Mouse (Mus musculus) heart, adult 9 months (tissue): ENCODE data around the gene 6330409D20Rik.

Source experiments
- DNase-seq, 2 experiments: peaks; one replicate each; pipeline ENCODE4 v3.0.0; 2022; ENCODE audit warnings: low spot score in 2 of 2

6330409D20Rik gene

GRCm38 (mm10) chr2:32740916-32741272 is at the start of gene 6330409D20Rik:
6330409D20Rik (minus strand) TSS chr2:32741016.
- no peak for DNase-seq

DNA sequence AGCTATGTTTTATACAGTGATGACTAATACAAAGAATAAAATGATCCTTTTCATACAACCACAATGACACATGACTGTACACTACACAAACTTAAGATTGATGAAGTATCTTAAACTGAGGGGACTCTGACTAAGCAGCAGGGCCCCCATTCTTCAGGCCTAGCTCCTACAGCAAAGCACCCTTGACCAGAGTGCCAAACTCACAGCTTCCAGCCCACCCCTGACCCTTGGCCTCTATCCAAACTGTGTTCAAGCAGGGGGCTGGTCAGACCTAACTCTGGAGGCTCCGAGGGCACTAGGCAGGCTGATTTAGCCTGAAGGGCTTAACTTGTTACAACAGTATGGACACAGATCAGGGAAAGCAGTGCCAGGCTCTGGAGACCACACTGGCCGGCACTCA is 47.8 kb upstream of the 6330409D20Rik start:
- DNase-seq: no peak

- DNase-seq: no peak
Observed at GRCm38 (mm10) chr2:32787176-32787575, 46.4 kb upstream of the 6330409D20Rik start.

GRCm38 (mm10) chr2:32784048-32784681 is 43.3 kb upstream of the 6330409D20Rik start, which contains the start of gene Cfap157:
Cfap157 (minus strand) TSS chr2:32784428.
- peak; percentile 58 to 70 for DNase-seq

- DNase-seq: no peak
Observed at GRCm38 (mm10) chr2:32781710-32782109, 40.9 kb upstream of the 6330409D20Rik start.

- DNase-seq: no peak
Observed at GRCm38 (mm10) chr2:32779714-32780113, 38.9 kb upstream of the 6330409D20Rik start.

DNA sequence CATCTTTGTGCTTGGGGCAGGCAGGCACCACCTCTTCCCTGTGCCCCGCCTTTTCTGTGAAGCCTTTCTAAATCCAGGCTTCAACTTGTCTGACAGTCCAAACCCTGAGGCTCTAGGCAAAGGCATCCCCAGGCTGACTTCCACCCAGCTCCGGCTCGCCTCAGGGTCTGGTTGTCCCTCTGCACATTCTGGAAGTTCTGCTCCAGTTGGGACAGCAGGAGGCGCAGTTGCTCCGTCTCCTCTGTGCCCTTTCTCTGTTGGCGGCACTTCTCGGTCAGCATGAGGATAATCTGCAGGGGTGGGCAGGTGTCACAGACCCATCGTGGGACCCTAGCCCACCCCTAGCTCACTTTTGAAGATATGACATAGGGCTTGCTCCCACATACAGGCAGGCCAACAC is 38.3 kb upstream of the 6330409D20Rik start:
- DNase-seq: peak; percentile 31 to 62

DNA sequence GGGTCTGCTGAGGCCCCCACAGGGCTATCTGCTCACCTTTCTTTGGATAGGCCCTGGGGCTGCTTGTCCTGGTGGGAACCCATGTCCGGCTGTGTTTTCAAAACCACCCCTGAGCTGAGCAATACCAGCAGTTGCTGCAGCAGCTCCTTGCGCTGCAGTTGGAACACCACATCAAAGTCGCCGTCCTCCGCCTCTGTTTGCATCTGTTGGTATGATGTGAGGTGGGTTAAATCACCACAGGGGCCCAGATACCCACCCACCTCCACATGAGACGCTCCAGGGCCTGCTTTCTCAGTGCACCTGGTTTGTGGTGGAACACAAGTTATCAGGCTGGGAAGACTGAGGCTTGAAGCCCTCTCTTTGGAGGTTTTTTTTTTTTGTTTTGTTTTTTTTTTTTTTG is 37.3 kb upstream of the 6330409D20Rik start:
- no peak for DNase-seq

DNA sequence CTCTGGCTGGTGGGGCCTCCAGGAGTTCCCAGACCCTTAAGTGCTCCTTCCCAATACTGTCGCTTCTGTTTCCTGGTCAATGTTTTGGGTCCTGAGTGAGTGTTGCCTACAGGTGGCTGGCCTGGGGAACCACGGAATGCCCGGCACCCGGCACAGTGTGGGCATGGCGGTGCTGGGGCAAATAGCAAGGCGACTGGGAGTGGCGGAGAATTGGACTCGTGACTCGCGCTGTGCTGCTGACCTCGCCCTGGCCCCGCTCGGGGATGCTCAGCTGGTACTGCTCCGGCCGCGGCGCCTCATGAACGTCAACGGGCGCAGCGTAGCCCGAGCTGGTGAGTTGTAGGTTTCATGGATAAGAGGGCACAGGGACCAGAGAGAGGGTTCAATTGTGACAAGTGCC is 35.4 kb upstream of the 6330409D20Rik start:
- DNase-seq: no peak

DNA sequence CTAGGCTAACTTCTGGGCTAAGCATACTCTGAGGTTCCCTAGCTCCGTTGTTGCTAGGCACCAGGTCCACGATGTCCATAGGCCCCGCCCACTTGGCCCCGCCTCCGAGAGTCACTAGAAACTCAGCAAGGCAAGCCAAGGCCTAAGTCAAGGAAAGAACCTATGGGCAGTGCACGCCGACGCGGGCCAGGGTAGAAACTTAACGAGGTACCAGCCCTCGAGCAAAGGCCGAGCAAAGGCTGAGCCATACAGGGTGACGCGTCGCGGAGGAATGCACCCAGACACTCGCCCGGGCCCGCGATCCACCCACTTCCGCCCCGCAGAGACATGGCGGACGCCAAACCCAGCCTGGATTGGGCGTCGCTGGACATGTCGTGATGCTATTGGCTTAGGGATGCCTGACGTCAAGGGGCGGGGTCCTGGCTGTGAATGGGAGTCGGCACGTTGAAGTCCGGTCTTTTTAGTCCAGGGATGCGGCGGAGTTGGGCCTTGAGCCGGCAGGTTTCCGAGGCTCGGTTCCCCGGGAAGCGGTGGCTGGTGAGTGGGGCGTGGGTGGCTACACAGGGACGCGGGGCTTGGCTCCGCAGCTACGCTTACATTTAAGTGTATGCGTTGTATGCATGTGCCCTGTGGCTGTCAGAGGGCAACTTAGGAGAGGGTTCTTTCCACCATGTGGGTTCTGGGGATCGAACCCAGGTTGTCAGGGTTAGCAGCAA is 34.7 kb upstream of the 6330409D20Rik start, which contains the start of the genes Ttc16 and Ptrh1:
Gene Ttc16, minus strand, starts transcription at position 275 of the 716 bp plus-strand sequence.
Gene Ptrh1, plus strand, starts transcription at position 428 of the 716 bp plus-strand sequence.
- DNase-seq: peak; percentile 97 to 98

- no peak for DNase-seq
Observed at GRCm38 (mm10) chr2:32772626-32773279, 31.9 kb upstream of the 6330409D20Rik start.

GRCm38 (mm10) chr2:32771886-32772285 is 31.1 kb upstream of the 6330409D20Rik start:
- DNase-seq: no peak

DNA sequence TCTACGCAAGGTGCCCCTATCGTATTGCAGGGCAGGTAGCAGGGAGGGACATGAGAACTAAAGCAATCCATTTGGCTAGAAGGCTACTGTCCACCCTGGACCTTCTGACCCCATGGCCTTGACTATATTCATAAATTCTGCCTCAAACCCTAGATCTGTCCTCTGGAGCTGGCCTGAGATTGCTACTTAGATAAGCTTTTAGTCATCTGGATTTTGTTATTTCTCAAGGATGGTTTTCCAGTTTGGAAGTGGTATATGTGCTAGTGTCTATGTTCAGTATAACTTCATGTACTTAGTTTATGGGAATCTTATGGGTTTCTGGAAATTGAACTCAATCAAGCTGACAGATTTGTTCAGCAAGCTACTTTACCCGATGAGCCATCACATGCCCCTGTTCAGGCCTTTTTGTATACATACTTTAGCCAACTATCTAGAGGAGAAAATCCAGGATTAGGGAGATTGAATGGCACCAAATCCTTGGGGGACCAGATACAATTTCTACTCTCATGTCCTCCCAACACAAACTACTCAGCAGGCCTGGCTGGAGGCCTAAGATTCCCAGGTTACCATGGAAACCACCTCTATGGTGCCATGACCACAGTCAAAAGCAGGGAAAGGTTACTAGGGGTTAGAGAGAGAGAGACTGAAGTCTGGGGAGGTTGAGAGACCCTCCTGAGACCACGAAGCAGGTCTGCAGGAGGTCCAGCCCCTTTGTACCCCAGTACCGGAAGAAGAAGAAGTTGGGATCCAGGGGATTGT is 28.7 kb upstream of the 6330409D20Rik start:
- no peak for DNase-seq

- DNase-seq: no peak
Observed at GRCm38 (mm10) chr2:32768661-32769285, 28.0 kb upstream of the 6330409D20Rik start.

GRCm38 (mm10) chr2:32767241-32767640 is 26.4 kb upstream of the 6330409D20Rik start:
- no peak for DNase-seq

GRCm38 (mm10) chr2:32763353-32763752 is 22.5 kb upstream of the 6330409D20Rik start:
- no peak for DNase-seq

- DNase-seq: no peak
Observed at GRCm38 (mm10) chr2:32761859-32762258, 21.0 kb upstream of the 6330409D20Rik start.

GRCm38 (mm10) chr2:32761361-32761760 is 20.5 kb upstream of the 6330409D20Rik start:
- no peak for DNase-seq

DNA sequence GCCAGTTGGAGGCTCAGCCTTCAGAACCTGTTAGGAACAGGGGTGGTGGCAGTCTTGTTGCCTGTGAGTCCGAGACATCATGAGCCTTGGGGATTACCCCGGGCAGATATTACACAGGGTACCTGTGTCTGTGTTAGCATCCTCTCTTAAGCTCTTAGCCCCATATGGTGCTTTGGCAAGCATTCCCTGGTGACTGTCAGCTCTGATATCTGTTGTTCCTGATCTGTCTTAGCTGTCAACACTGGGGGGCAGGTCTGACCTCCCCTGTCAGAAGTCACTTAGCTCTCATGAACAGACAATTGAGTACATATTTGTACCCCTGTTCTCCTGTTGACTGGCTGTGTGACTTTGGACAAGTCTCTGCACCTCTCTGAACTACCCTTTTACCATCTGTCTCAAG is 18.2 kb upstream of the 6330409D20Rik start:
- DNase-seq: no peak

GRCm38 (mm10) chr2:32758503-32758902 is 17.7 kb upstream of the 6330409D20Rik start:
- DNase-seq: no peak

- DNase-seq: peak; percentile 98
Observed at GRCm38 (mm10) chr2:32757056-32757845, 16.4 kb upstream of the 6330409D20Rik start, which contains the start of gene Tor2a. Tor2a (plus strand) TSS chr2:32757234.
